Mouse (Mus musculus) neural tube, embryonic 11.5 days (tissue): ENCODE measurements around the gene Sh3d21. TPM values are rescaled to one million over a fixed set of nuclear protein-coding genes. Genes with fewer than 3 reads are reported as not detected.

Experiments
- ATAC-seq: fragments of 200-750 bp; cut with Nextera tagmentation; 2 replicates; pipeline ENCODE4 v1.8.0; 2017; ENCODE audit warnings: moderate number of reproducible peaks, mild to moderate bottlenecking, moderate TSS enrichment, moderate library complexity; ENCODE audit not compliant: insufficient read depth, low FRiP score, low TSS enrichment
- DNase-seq: peaks from one replicate; pipeline ENCODE4 v3.0.0-alpha.2; 2015; ENCODE audit warnings: low spot score
- H3K27ac ChIP-seq: fragments of 300-500 bp; sonication (generic); 2 replicates; pipeline ENCODE4 v1.5.1; 2014; ENCODE audit warnings: low read depth, mild to moderate bottlenecking, low read length
- H3K27me3 ChIP-seq: fragments of 300-500 bp; sonication (generic); 2 replicates; pipeline ENCODE4 v1.6.1; 2014; ENCODE audit warnings: mild to moderate bottlenecking, low read length, mixed read lengths; ENCODE audit not compliant: control insufficient read depth, insufficient read depth
- H3K36me3 ChIP-seq: fragments of 300-500 bp; sonication (generic); 2 replicates; pipeline ENCODE4 v1.6.1; 2014; ENCODE audit warnings: mild to moderate bottlenecking, low read length, moderate library complexity, mixed read lengths; ENCODE audit not compliant: control insufficient read depth, insufficient read depth
- H3K4me1 ChIP-seq: fragments of 300-500 bp; sonication (generic); 2 replicates; pipeline ENCODE4 v1.6.1; 2014; ENCODE audit warnings: low read length, mixed read lengths; ENCODE audit not compliant: control insufficient read depth, insufficient read depth
- H3K4me2 ChIP-seq: fragments of 300-500 bp; sonication (generic); 2 replicates; pipeline ENCODE4 v1.6.1; 2014; ENCODE audit warnings: low read depth, mild to moderate bottlenecking, moderate library complexity
- H3K4me3 ChIP-seq: fragments of 300-500 bp; sonication (generic); 2 replicates; pipeline ENCODE4 v1.5.1; 2014; ENCODE audit warnings: low read depth, low read length
- H3K9ac ChIP-seq: fragments of 300-500 bp; sonication (generic); 2 replicates; pipeline ENCODE4 v1.6.1; 2014; ENCODE audit warnings: mild to moderate bottlenecking, low read length
- H3K9me3 ChIP-seq: fragments of 300-500 bp; sonication (generic); 2 replicates; pipeline ENCODE4 v1.6.1; 2016; ENCODE audit warnings: low read length; ENCODE audit not compliant: control insufficient read depth
- whole genome bisulfite sequencing: fragments of 180-500 bp; shearing (Covaris S2); extraction: QIAGEN DNeasy Blood & Tissue Kit; methylation state at CpG from one replicate; pipeline ENCODE4 v1.1.7; 2014; 5-methylcytosine and 5-hydroxymethylcytosine counted together
- polyA plus RNA-seq: library from polyadenylated mRNA; unstranded; fragments of >200 nt; fragmentation: Nextera tagmentation; extraction: Ambion mirVana; gene quantifications from 2 replicates; pipeline ENCODE4 v1.2.1, GENCODE M21; 2014

Sh3d21 gene
- polyA plus RNA-seq, 1 experiment from 2014 or later, result 2.6 TPM

DNA sequence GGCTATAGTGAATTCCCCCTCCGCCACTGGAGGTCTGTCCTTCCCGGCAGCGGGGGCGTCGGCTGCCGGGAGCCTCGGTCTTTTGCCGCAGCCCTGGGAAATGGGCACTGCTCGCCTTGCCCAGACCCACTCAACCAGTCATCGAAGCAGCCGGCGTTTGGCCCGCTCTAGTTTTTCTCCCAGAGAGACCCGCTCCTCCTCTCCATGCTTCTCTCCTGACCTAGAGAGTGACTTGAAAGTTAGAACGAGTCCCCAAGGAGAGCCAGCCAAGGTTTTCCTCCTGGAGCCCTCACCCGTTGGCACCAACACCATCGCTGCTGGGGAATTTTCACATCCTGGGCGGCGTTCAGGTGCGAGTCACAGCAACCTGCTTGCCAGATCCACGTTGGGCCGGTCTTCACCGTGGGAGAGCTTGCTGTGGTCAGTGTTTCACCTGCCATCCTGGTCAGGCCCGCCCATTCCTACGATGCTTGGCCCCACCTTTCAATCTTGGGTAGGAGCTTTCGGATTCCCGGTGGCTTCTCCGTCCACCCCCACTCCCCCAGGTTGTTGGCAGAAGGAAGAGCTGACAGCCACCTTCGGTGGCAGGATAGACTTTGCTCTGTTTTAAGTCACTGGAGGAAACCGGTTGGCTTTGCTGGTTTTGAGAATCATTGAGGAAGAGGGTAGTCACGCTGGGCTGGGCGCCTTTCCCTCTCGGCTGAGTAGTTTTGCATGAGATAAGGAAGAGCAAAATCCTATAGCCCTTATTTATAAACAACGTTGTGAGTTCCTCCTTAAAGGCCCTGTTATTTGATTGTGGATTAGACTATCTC, 58.8 kb downstream of the Sh3d21 start:
- ATAC-seq, result no peak; the same call in 1 of the 2 replicates
- H3K4me1 ChIP-seq, result peaks cover 20% of the 10 kb centered on the region
- 3% methylated on average over 34 of the region's 34 CpGs for WGBS

DNA sequence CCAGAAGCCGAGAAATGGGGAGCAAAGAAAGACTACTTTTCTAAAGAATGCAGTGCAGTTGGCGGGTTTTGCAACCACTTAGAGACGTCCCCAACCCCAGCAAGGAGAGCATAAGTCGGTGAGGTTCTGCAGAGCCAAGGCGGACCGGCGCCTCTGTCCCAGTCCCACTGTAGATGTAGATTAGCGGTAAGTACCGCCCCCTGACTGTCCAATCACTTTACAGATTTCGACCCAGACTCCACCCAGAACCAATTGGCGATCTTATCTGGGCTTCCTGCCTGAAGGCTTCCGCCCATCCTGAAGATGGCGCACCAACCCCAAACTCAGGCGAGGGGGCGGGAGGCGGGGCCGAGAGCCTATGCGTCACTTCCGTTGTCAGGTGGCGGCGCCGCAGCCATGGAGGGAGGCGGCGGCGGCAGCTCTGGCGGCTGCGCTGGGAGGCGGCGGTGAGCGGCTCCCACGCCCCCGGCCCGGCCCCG, 59.7 kb downstream of the Sh3d21 start, which contains the start of gene Stk40:
TSS of gene Stk40 (plus strand) at position 368 of the 479 bp plus-strand sequence.
- Histone ChIP-seq H3K27ac (peak within 1 kb of the TSS; percentile 63), H3K9ac (peak within 1 kb of the TSS; percentile 85), H3K4me3 (peak within 1 kb of the TSS; percentile 95), H3K4me2 (peak within 1 kb of the TSS; percentile 97), H3K4me1 (peaks cover 20% of the 10 kb centered on the region), H3K27me3 (no peaks in the 10 kb centered on the region), H3K9me3 (no peaks in the 10 kb centered on the region), H3K36me3 (no peaks in the 10 kb centered on the region)
- peak; percentile 97 for ATAC-seq
- WGBS, result under 1% methylated on average over 34 of the region's 34 CpGs
- DNase-seq, result peak; percentile 98

More for the DNA sequence above, 58.8 kb downstream of the Sh3d21 start:
- no peaks in the 10 kb centered on the region for H3K36me3 ChIP-seq
- H3K9me3 ChIP-seq, result no peaks in the 10 kb centered on the region
- H3K4me3 ChIP-seq, result peak overlapping the region; percentile 95
- DNase-seq, result peak; percentile 28
- 0 out of 2 replicates have a peak overlapping the region, but pooled peaks have one; percentile 46 for H3K27ac ChIP-seq
- no peaks in the 10 kb centered on the region for H3K27me3 ChIP-seq
- H3K4me2 ChIP-seq, result peak overlapping the region; percentile 97
- peak overlapping the region; percentile 85 for H3K9ac ChIP-seq

DNA sequence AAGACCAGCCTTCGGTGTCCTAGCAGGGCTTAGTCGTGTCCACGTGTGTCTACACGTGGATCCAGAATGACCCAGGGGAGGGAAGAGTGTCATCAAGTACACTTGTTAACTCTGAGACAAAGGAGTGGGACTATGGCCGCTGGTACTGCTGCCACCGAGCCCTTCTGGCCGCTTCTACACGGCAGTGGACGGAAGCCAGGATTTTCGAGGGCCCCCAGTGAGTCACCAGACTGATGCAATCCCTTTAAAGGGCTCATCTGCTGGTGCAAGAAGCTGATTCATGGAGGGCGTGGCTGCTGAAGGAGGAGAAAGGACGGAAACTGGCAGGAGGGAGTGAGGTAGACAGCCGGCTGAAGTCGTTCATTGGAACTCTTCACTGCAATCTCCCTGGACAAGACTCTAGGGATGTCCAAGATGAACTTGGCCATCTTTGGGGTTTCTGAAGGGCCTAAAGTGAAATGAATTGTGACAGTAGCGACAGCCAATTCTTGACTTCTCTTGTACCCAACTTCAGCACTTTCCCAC, 60.2 kb downstream of the Sh3d21 start:
- Histone ChIP-seq H3K36me3 (no peaks in the 10 kb centered on the region), H3K4me2 (peak overlapping the region; percentile 97), H3K9ac (peak overlapping the region; percentile 66), H3K4me3 (peak overlapping the region; percentile 95), H3K9me3 (no peaks in the 10 kb centered on the region), H3K27me3 (no peaks in the 10 kb centered on the region), H3K27ac (peak overlapping the region; percentile 63), H3K4me1 (peaks cover 20% of the 10 kb centered on the region)
- DNase-seq (peak; percentile 63), ATAC-seq (peak; percentile 35; the same call in 1 of the 2 replicates)
- 1% methylated on average over 15 of the region's 15 CpGs for WGBS

GRCm38 (mm10) chr4:126102061-126102841, 61.0 kb downstream of the Sh3d21 start:
- no peaks in the 10 kb centered on the region for H3K36me3 ChIP-seq
- ATAC-seq (no peak), DNase-seq (no peak)
- no peaks in the 10 kb centered on the region for H3K27me3 ChIP-seq
- H3K4me1 ChIP-seq, result peaks cover 20% of the 10 kb centered on the region
- 38% methylated on average over 7 of the region's 7 CpGs for WGBS
- no peak overlapping the region for H3K9ac ChIP-seq
- no peaks in the 10 kb centered on the region for H3K9me3 ChIP-seq
- no peak overlapping the region for H3K27ac ChIP-seq
- H3K4me3 ChIP-seq, result no peak overlapping the region
- H3K4me2 ChIP-seq, result 0 out of 2 replicates have a peak overlapping the region, but pooled peaks have one; percentile 97

DNA sequence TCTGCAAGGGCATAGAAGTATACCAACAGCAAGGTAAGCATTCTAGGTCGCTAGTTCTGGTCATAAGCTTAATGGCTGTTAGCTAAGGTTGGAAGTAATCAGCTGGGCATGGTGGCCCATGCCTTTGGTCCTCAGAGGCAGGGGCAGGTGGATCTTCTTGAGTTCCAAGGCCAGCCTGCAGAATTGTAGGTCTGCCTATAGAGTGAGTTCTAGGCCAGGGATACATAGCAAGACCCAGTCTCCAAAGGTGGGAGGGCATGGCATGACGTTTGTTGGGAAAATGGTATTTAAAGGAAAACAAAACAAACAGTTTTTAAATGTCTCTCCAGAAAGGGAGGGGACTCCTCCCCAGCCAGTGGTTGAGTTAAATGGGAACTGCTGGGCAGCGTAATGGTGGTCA, 62.5 kb downstream of the Sh3d21 start:
- Histone ChIP-seq H3K9me3 (no peaks in the 10 kb centered on the region), H3K4me3 (no peak overlapping the region), H3K4me2 (no peak overlapping the region), H3K9ac (no peak overlapping the region), H3K4me1 (peaks cover 20% of the 10 kb centered on the region), H3K27me3 (no peaks in the 10 kb centered on the region), H3K27ac (no peak overlapping the region), H3K36me3 (no peaks in the 10 kb centered on the region)
- no peak for ATAC-seq
- DNase-seq, result no peak
- 90% methylated on average over 3 of the region's 3 CpGs for WGBS

Other genes with a start within 250 kb of the Sh3d21 start
- gene Csf3r, start 138.9 kb downstream of the Sh3d21 start, polyA plus RNA-seq, result 0.94 and 0.95 TPM in 2 replicates
- 125 and 134 TPM in 2 replicates for gene Mrps15, start 116.6 kb downstream of the Sh3d21 start, polyA plus RNA-seq
- gene Oscp1, start 104.9 kb downstream of the Sh3d21 start, polyA plus RNA-seq, result 21.4 and 23.0 TPM in 2 replicates
- gene Lsm10, start 66.9 kb downstream of the Sh3d21 start, polyA plus RNA-seq, result 39.5 and 42.6 TPM in 2 replicates
- gene Stk40, start 59.5 kb downstream of the Sh3d21 start, polyA plus RNA-seq, result 32.5 and 32.8 TPM in 2 replicates
- gene Eva1b, start 15.7 kb downstream of the Sh3d21 start, polyA plus RNA-seq, result 42.5 and 43.4 TPM in 2 replicates
- 197 and 217 TPM in 2 replicates for gene Thrap3, start 39.3 kb upstream of the Sh3d21 start, polyA plus RNA-seq
- 80.9 and 83.6 TPM in 2 replicates for gene Map7d1, start 92.9 kb upstream of the Sh3d21 start, polyA plus RNA-seq
- gene Trappc3, start 98.8 kb upstream of the Sh3d21 start, polyA plus RNA-seq, result 32.1 and 45.4 TPM in 2 replicates
- gene Col8a2, start 123.3 kb upstream of the Sh3d21 start, polyA plus RNA-seq, result 7.4 and 7.9 TPM in 2 replicates
- gene Adprhl2, start 158.2 kb upstream of the Sh3d21 start, polyA plus RNA-seq, result 52.7 and 56.8 TPM in 2 replicates
- 1.2 and 1.8 TPM in 2 replicates for gene Tekt2, start 162.2 kb upstream of the Sh3d21 start, polyA plus RNA-seq